Mouse (Mus musculus): Measurements from ENCODE around the gene Farp1. TPM values are rescaled to one million over a fixed set of nuclear protein-coding genes. Genes with fewer than 3 reads are reported as not detected.

Farp1 gene
- polyA plus RNA-seq, 1 experiment from 2014 or later, result 22.0 TPM

DNA sequence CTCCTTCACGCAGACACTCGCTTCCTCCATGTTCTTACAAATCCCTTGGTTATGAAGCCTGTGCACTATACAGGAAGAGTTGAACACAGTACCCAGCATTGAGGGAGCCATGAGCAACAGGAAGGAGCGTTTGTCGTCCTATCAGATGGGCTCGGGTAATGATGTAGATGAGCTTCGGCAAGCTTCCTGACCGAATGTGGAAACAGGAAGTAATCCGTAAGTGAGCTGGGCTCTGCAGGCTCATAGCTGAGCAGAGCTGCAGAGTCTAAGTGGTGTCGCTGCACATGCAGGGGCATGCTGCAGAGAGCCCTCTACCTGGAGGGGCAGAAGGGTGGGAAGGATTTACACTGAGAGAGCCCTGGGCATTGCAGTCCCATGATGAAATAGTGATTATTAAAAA, 140.4 kb downstream of the Farp1 start:
- no peak overlapping the region for H3K9ac ChIP-seq (ENCODE audit: low read length)
- H3K4me1 ChIP-seq (replicated peaks; ENCODE audit: control insufficient read depth, insufficient read depth, low read length), result peaks cover 25% of the 10 kb centered on the region
- no peaks in the 10 kb centered on the region for H3K36me3 ChIP-seq (ENCODE audit: control insufficient read depth, insufficient read depth, low read length)
- no peak overlapping the region for H3K4me3 ChIP-seq (ENCODE audit: low read length)
- peak; percentile 45; the same call in 1 of the 2 replicates for ATAC-seq (ENCODE audit: low read depth)
- no peaks in the 10 kb centered on the region for H3K9me3 ChIP-seq (ENCODE audit: control insufficient read depth, low read length)
- H3K27me3 ChIP-seq (ENCODE audit: control insufficient read depth, insufficient read depth, low read depth, low read length), result no peaks in the 10 kb centered on the region
- WGBS, result 48% methylated on average over 9 of the region's 9 CpGs
- H3K4me2 ChIP-seq (ENCODE audit: low read depth, low read length), result no peak overlapping the region
- no peak overlapping the region for H3K27ac ChIP-seq (ENCODE audit: low read length)

DNA sequence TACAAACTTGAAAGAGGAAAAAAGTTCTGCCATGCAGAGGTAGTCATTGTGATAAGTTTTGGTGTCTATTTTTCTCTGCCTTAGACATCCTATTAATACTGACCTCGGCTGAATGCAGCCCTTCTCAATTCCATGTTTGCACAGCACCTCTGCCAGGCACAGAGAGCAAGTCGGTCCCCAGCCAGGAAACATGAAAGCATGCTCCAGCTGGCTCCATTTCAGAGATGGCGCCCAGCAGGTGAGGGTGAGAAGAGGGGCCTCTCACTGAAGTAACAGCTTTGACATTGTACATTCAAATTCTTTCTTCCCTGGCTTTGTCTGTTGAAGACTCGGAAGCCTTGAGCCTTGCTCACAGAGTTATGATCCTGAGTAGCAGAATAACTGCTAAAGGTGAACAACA, 140.9 kb downstream of the Farp1 start:
- Histone ChIP-seq H3K9me3 (ENCODE audit: control insufficient read depth, low read length) (no peaks in the 10 kb centered on the region), H3K4me3 (ENCODE audit: low read length) (no peak overlapping the region), H3K27ac (ENCODE audit: low read length) (no peak overlapping the region), H3K4me2 (ENCODE audit: low read depth, low read length) (no peak overlapping the region), H3K27me3 (ENCODE audit: control insufficient read depth, insufficient read depth, low read depth, low read length) (no peaks in the 10 kb centered on the region), H3K9ac (ENCODE audit: low read length) (no peak overlapping the region), H3K36me3 (ENCODE audit: control insufficient read depth, insufficient read depth, low read length) (no peaks in the 10 kb centered on the region), H3K4me1 (replicated peaks; ENCODE audit: control insufficient read depth, insufficient read depth, low read length) (peaks cover 20% of the 10 kb centered on the region)
- ATAC-seq (ENCODE audit: low read depth), result no peak
- 41% methylated on average over 4 of the region's 4 CpGs for WGBS

DNA sequence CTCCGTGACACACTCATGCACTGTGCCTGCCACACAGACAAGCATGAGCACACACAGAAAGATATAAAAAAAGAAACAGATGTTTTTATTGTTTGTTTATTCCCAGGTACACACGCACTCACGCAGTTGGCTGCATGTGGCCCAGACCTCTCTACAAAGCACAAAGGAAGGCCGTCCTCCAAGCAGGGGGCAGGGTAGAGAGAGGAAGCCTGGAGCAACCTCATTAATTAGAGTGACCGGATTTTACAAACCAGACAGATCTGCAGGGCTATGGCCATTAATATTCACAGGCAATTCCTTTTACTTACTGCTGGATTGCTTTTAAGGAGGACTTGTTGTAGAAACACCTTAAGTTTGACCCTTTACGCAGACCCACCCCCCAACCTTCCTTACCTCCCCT, 142.9 kb downstream of the Farp1 start:
- ATAC-seq (ENCODE audit: low read depth), result peak; percentile 21; the same call in 1 of the 2 replicates
- H3K36me3 ChIP-seq (ENCODE audit: control insufficient read depth, insufficient read depth, low read length), result no peaks in the 10 kb centered on the region
- no peak overlapping the region for H3K4me2 ChIP-seq (ENCODE audit: low read depth, low read length)
- H3K4me1 ChIP-seq (replicated peaks; ENCODE audit: control insufficient read depth, insufficient read depth, low read length), result peaks cover 13% of the 10 kb centered on the region
- no peak overlapping the region for H3K9ac ChIP-seq (ENCODE audit: low read length)
- no peaks in the 10 kb centered on the region for H3K9me3 ChIP-seq (ENCODE audit: control insufficient read depth, low read length)
- no peaks in the 10 kb centered on the region for H3K27me3 ChIP-seq (ENCODE audit: control insufficient read depth, insufficient read depth, low read depth, low read length)
- 69% methylated on average over 6 of the region's 6 CpGs for WGBS
- H3K27ac ChIP-seq (ENCODE audit: low read length), result no peak overlapping the region
- H3K4me3 ChIP-seq (ENCODE audit: low read length), result no peak overlapping the region

DNA sequence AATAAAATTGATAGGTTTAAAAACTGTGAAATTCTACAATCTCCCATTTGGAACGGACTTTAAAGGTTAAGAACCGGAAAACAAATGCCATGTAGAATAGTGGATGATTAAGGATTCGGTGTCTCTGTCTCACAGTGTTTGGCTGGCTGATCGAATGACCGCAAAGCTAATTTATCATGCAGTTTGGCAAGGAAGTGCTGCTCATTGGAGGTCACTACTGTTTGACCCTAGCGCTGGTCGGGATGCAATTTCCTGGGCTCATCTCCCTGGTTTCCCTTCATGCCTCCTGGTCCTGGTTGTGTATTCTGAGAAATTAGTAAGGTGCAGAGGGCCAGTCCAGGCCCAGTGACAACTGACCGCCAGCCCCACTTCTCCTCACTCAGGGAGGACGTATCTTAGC, 145.6 kb downstream of the Farp1 start:
- H3K9me3 ChIP-seq (ENCODE audit: control insufficient read depth, low read length), result no peaks in the 10 kb centered on the region
- ATAC-seq (ENCODE audit: low read depth), result no peak
- no peaks in the 10 kb centered on the region for H3K27me3 ChIP-seq (ENCODE audit: control insufficient read depth, insufficient read depth, low read depth, low read length)
- H3K4me2 ChIP-seq (ENCODE audit: low read depth, low read length), result no peak overlapping the region
- 53% methylated on average over 9 of the region's 9 CpGs for WGBS
- H3K36me3 ChIP-seq (ENCODE audit: control insufficient read depth, insufficient read depth, low read length), result no peaks in the 10 kb centered on the region
- no peak overlapping the region for H3K9ac ChIP-seq (ENCODE audit: low read length)
- H3K4me3 ChIP-seq (ENCODE audit: low read length), result no peak overlapping the region
- peaks cover 3% of the 10 kb centered on the region for H3K4me1 ChIP-seq (replicated peaks; ENCODE audit: control insufficient read depth, insufficient read depth, low read length)
- no peak overlapping the region for H3K27ac ChIP-seq (ENCODE audit: low read length)

- Histone ChIP-seq H3K9me3 (ENCODE audit: control insufficient read depth, low read length) (no peaks in the 10 kb centered on the region), H3K4me2 (ENCODE audit: low read depth, low read length) (no peak overlapping the region), H3K4me1 (replicated peaks; ENCODE audit: control insufficient read depth, insufficient read depth, low read length) (no peaks in the 10 kb centered on the region), H3K27me3 (ENCODE audit: control insufficient read depth, insufficient read depth, low read depth, low read length) (no peaks in the 10 kb centered on the region), H3K4me3 (ENCODE audit: low read length) (no peak overlapping the region), H3K27ac (ENCODE audit: low read length) (no peak overlapping the region), H3K36me3 (ENCODE audit: control insufficient read depth, insufficient read depth, low read length) (peaks cover under 1% of the 10 kb centered on the region; the same call in 1 of the 2 replicates), H3K9ac (ENCODE audit: low read length) (no peak overlapping the region)
- ATAC-seq (ENCODE audit: low read depth), result no peak
- WGBS, result 52% methylated on average over 4 of the region's 4 CpGs
Observed at GRCm38 (mm10) chr14:121181798-121182197, 146.8 kb downstream of the Farp1 start.

DNA sequence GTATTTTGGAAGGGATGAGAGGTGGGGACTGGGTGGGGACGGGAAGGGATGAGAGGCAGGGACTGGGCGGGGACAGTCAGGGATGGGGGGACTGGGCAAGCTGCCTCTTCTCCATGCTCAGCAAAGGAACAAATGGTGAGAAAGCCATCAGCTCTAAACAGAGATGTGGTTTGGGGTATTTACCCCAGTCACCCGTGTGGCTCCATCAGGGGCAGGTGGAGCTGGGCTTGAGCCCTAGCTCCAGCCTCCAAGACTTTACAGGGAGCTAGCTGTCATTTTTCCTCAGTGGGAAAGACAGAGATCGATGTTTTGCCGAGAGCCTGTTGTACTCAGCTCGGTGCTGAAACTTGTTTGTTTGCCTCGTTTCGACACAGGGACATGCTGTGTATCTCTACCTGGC, 148.0 kb downstream of the Farp1 start:
- ATAC-seq (ENCODE audit: low read depth), result no peak
- H3K4me3 ChIP-seq (ENCODE audit: low read length), result no peak overlapping the region
- H3K4me2 ChIP-seq (ENCODE audit: low read depth, low read length), result no peak overlapping the region
- H3K4me1 ChIP-seq (replicated peaks; ENCODE audit: control insufficient read depth, insufficient read depth, low read length), result no peaks in the 10 kb centered on the region
- WGBS, result 73% methylated on average over 8 of the region's 8 CpGs
- peaks cover 2% of the 10 kb centered on the region; the same call in 1 of the 2 replicates for H3K36me3 ChIP-seq (ENCODE audit: control insufficient read depth, insufficient read depth, low read length)
- H3K27ac ChIP-seq (ENCODE audit: low read length), result no peak overlapping the region
- H3K9me3 ChIP-seq (ENCODE audit: control insufficient read depth, low read length), result no peaks in the 10 kb centered on the region
- no peaks in the 10 kb centered on the region for H3K27me3 ChIP-seq (ENCODE audit: control insufficient read depth, insufficient read depth, low read depth, low read length)
- H3K9ac ChIP-seq (ENCODE audit: low read length), result no peak overlapping the region

- no peaks in the 10 kb centered on the region for H3K9me3 ChIP-seq (ENCODE audit: control insufficient read depth, low read length)
- ATAC-seq (ENCODE audit: low read depth), result no peak
- no peak overlapping the region for H3K27ac ChIP-seq (ENCODE audit: low read length)
- H3K4me2 ChIP-seq (ENCODE audit: low read depth, low read length), result no peak overlapping the region
- H3K36me3 ChIP-seq (ENCODE audit: control insufficient read depth, insufficient read depth, low read length), result peaks cover 2% of the 10 kb centered on the region; the same call in 1 of the 2 replicates
- H3K9ac ChIP-seq (ENCODE audit: low read length), result no peak overlapping the region
- no peaks in the 10 kb centered on the region for H3K27me3 ChIP-seq (ENCODE audit: control insufficient read depth, insufficient read depth, low read depth, low read length)
- H3K4me3 ChIP-seq (ENCODE audit: low read length), result no peak overlapping the region
- 76% methylated on average over 8 of the region's 8 CpGs for WGBS
- H3K4me1 ChIP-seq (replicated peaks; ENCODE audit: control insufficient read depth, insufficient read depth, low read length), result no peaks in the 10 kb centered on the region
Observed at GRCm38 (mm10) chr14:121183414-121184130, 148.6 kb downstream of the Farp1 start.

- Histone ChIP-seq H3K36me3 (ENCODE audit: control insufficient read depth, insufficient read depth, low read length) (peaks cover 2% of the 10 kb centered on the region; the same call in 1 of the 2 replicates), H3K27me3 (ENCODE audit: control insufficient read depth, insufficient read depth, low read depth, low read length) (no peaks in the 10 kb centered on the region), H3K4me1 (replicated peaks; ENCODE audit: control insufficient read depth, insufficient read depth, low read length) (no peaks in the 10 kb centered on the region), H3K4me2 (ENCODE audit: low read depth, low read length) (no peak overlapping the region), H3K9me3 (ENCODE audit: control insufficient read depth, low read length) (no peaks in the 10 kb centered on the region), H3K9ac (ENCODE audit: low read length) (no peak overlapping the region), H3K4me3 (ENCODE audit: low read length) (no peak overlapping the region), H3K27ac (ENCODE audit: low read length) (no peak overlapping the region)
- no peak for ATAC-seq (ENCODE audit: low read depth)
- 97% methylated on average over 8 of the region's 8 CpGs for WGBS
Observed at GRCm38 (mm10) chr14:121184351-121184750, 149.4 kb downstream of the Farp1 start.

- Histone ChIP-seq H3K4me2 (ENCODE audit: low read depth, low read length) (no peak overlapping the region), H3K27ac (ENCODE audit: low read length) (no peak overlapping the region), H3K4me1 (replicated peaks; ENCODE audit: control insufficient read depth, insufficient read depth, low read length) (peaks cover 11% of the 10 kb centered on the region), H3K36me3 (ENCODE audit: control insufficient read depth, insufficient read depth, low read length) (peaks cover 2% of the 10 kb centered on the region; the same call in 1 of the 2 replicates), H3K9ac (ENCODE audit: low read length) (no peak overlapping the region), H3K4me3 (ENCODE audit: low read length) (no peak overlapping the region), H3K27me3 (ENCODE audit: control insufficient read depth, insufficient read depth, low read depth, low read length) (no peaks in the 10 kb centered on the region), H3K9me3 (ENCODE audit: control insufficient read depth, low read length) (no peaks in the 10 kb centered on the region)
- ATAC-seq (ENCODE audit: low read depth), result no peak
- 83% methylated on average over 8 of the region's 8 CpGs for WGBS
Observed at GRCm38 (mm10) chr14:121186402-121186894, 151.4 kb downstream of the Farp1 start.
